ENCODE assay signal across 21 mouse cellular contexts in the genomic region with DNA sequence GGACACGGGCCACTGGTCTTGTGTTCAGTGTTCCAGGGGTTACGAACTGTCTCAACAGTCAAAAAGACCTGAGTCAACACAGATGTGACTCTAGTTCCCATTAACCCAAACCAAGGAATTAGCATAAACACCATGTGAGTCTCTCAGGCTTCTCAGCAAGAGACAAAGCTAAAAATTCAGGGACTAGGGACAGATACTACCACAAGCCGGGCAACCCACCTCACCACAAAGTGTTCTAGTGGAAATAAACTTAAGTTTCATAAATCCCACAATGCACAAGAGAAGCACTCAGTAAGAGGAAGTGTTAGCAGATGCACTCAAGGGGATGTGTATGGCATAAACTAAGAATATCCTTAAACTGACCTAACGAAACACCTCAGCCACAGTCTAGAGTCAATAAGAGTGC. TPM values are rescaled to one million over a fixed set of nuclear protein-coding genes. Genes with fewer than 3 reads are reported as not detected.
DNase-seq lines count a peak whose midpoint lies in the region; ATAC-seq and TF ChIP-seq lines count a peak whose summit lies in the region.
"Had no signal": no experiment of that assay in that cellular context is flagged by ENCODE, and none has a peak within 500 bp of the region (broad histone marks: within the 10 kb centered on the region; RNA-seq: fewer than 3 reads in every experiment).

No protein-coding gene starts in this region.

- no peak overlapping the region for H3K9ac ChIP-seq in liver, adult 2 months (ENCODE audit: low read depth, low read length)
- H3K9ac ChIP-seq in forebrain, embryonic 11.5 days (ENCODE audit: low read length) = no peak overlapping the region
- H3K9ac ChIP-seq: hindbrain, embryonic 15.5 days had no signal

- H3K27me3 ChIP-seq in liver, adult 2 months (ENCODE audit: control insufficient read depth, insufficient read depth, low read length) = no peaks in the 10 kb centered on the region
- no peaks in the 10 kb centered on the region for H3K27me3 ChIP-seq in forebrain, embryonic 11.5 days (ENCODE audit: control insufficient read depth, insufficient read depth, low read length)
- H3K27me3 ChIP-seq: hindbrain, embryonic 15.5 days had no signal

- WGBS in liver, adult 2 months = 79% methylated on average over 4 of the region's 4 CpGs
- WGBS in forebrain, embryonic 11.5 days = 84% methylated on average over 4 of the region's 4 CpGs

- no peak for TF ChIP-seq POLR2A in liver, adult 2 months (IDR thresholded peaks at IDR 0.05; ENCODE audit: extremely low read depth, insufficient read depth, low read length)

- no peaks in the 10 kb centered on the region for H3K79me2 ChIP-seq in liver, adult 2 months (ENCODE audit: control insufficient read depth, insufficient read depth, low read length)

- peak; percentile 37 for DNase-seq in liver, adult 2 months (ENCODE audit: extremely low read depth, low read depth, low spot score)
- DNase-seq in liver = no peak
- peak; percentile 53 to 61 for DNase-seq in B cell, adult 2 months
- DNase-seq in monocyte, adult 2 months (ENCODE audit: low read depth in 1 of 2, low spot score in 2 of 2) = peak; percentile 36 to 63
- DNase-seq in forebrain, embryonic 11.5 days (ENCODE audit: low spot score) = no peak
- no peak for DNase-seq in embryo, embryonic 11 days
- DNase-seq: cerebellum, adult 9-11 months; kidney, adult 8-10 months; thymus, postnatal 4 days had no signal

- TF ChIP-seq CTCF in liver, adult 2 months (IDR thresholded peaks at IDR 0.05; ENCODE audit: low read depth, low read length) = no peak

- H3K27ac ChIP-seq in liver, adult 2 months (replicated peaks; ENCODE audit: insufficient read depth, low read depth, low read length) = 0 out of 2 replicates have a peak overlapping the region, but pooled peaks have one; percentile 26
- H3K27ac ChIP-seq in forebrain, embryonic 11.5 days (ENCODE audit: low read depth, low read length) = no peak overlapping the region
- H3K27ac ChIP-seq: hindbrain, embryonic 15.5 days had no signal

- no peak overlapping the region for H3K4me2 ChIP-seq in forebrain, embryonic 11.5 days (ENCODE audit: low read depth, low read length, severe bottlenecking)
- H3K4me2 ChIP-seq: hindbrain, embryonic 15.5 days had no signal

- H3K4me3 ChIP-seq in liver, adult 2 months (ENCODE audit: insufficient read depth, low read depth, low read length) = no peak overlapping the region
- no peak overlapping the region for H3K4me3 ChIP-seq in forebrain, embryonic 11.5 days (ENCODE audit: low read depth, low read length)
- H3K4me3 ChIP-seq: hindbrain, embryonic 15.5 days had no signal

- H3K9me3 ChIP-seq in forebrain, embryonic 11.5 days (ENCODE audit: control insufficient read depth, low read length) = no peaks in the 10 kb centered on the region
- H3K9me3 ChIP-seq: hindbrain, embryonic 15.5 days had no signal

- no peaks in the 10 kb centered on the region for H3K36me3 ChIP-seq in liver, adult 2 months (ENCODE audit: control insufficient read depth, insufficient read depth, low read length)
- no peaks in the 10 kb centered on the region for H3K36me3 ChIP-seq in forebrain, embryonic 11.5 days (ENCODE audit: control insufficient read depth, insufficient read depth, low read length)
- H3K36me3 ChIP-seq: hindbrain, embryonic 15.5 days had no signal

- ATAC-seq in common myeloid progenitor, adult 5-6 weeks (replicated peaks; ENCODE audit: low read depth, poor library complexity, severe bottlenecking) = peak; percentile 92
- no peak for ATAC-seq in forebrain, embryonic 11.5 days (replicated peaks; ENCODE audit: low FRiP score)
- ATAC-seq: activated CD4-positive, CD25-positive, alpha-beta regulatory T cell, adult 4 months; CD4-positive, CD25-positive, alpha-beta regulatory T cell, adult 4 months had no signal

- peaks cover 5% of the 10 kb centered on the region; the same call in 1 of the 2 replicates for H3K4me1 ChIP-seq in liver, adult 2 months (ENCODE audit: control insufficient read depth, insufficient read depth, low read length)
- H3K4me1 ChIP-seq in forebrain, embryonic 11.5 days (replicated peaks; ENCODE audit: control insufficient read depth, insufficient read depth, low read length) = no peaks in the 10 kb centered on the region
- H3K4me1 ChIP-seq: hindbrain, embryonic 15.5 days had no signal

RNA-seq across cellular contexts. Expression of a gene that starts 7.3 kb away (rescaled TPM):
- not detected in 2 replicates for total RNA-seq in liver, adult 2 months (2014; rRNA removed)
- not detected in 2 replicates for polyA plus RNA-seq in liver, adult 2 months (2012; rRNA removed)
- not detected in 2 replicates for total RNA-seq in common myeloid progenitor, adult 5-6 weeks (2017)
- polyA plus RNA-seq in forebrain, embryonic 11.5 days (2014; fragmentation: Nextera tagmentation; extraction: Ambion mirVana) = not detected in 2 replicates
- total RNA-seq: adrenal gland, postnatal 4 days; layer of hippocampus, adult 18-20 months had no signal
- polyA plus RNA-seq: CD4-positive, CD25-positive, alpha-beta regulatory T cell, adult 4 months; embryonic facial prominence, embryonic 11.5 days; frontal cortex, adult 2 months; gonadal fat pad, adult 2 months; heart, embryonic 16.5 days; hindbrain, embryonic 15.5 days; limb, embryonic 14.5 days; stomach, embryonic 16.5 days had no signal

RNA-seq across cellular contexts. Expression of a gene that starts 17.8 kb away (rescaled TPM):
- not detected in 2 replicates for total RNA-seq in liver, adult 2 months (2014; rRNA removed)
- not detected in 2 replicates for polyA plus RNA-seq in liver, adult 2 months (2012; rRNA removed)
- total RNA-seq in common myeloid progenitor, adult 5-6 weeks (2017) = not detected in 2 replicates
- not detected in 2 replicates for polyA plus RNA-seq in forebrain, embryonic 11.5 days (2014; fragmentation: Nextera tagmentation; extraction: Ambion mirVana)
- total RNA-seq: adrenal gland, postnatal 4 days; layer of hippocampus, adult 18-20 months had no signal
- polyA plus RNA-seq: activated CD4-positive, CD25-positive, alpha-beta regulatory T cell, adult 4 months; CD4-positive, CD25-positive, alpha-beta regulatory T cell, adult 4 months; embryonic facial prominence, embryonic 11.5 days; frontal cortex, adult 2 months; gonadal fat pad, adult 2 months; heart, embryonic 16.5 days; hindbrain, embryonic 15.5 days; limb, embryonic 14.5 days; stomach, embryonic 16.5 days had no signal

RNA-seq across cellular contexts. Expression of a gene that starts 25.6 kb away (rescaled TPM):
- 27.1 and 30.9 TPM in 2 replicates for total RNA-seq in liver, adult 2 months (2014; rRNA removed)
- polyA plus RNA-seq in liver, adult 2 months (2012; rRNA removed) = 6.1 and 7.4 TPM in 2 replicates
- 27.4 and 39.1 TPM in 2 replicates for total RNA-seq in common myeloid progenitor, adult 5-6 weeks (2017)
- 0.28 and 0.41 TPM in 2 replicates for polyA plus RNA-seq in forebrain, embryonic 11.5 days (2014; fragmentation: Nextera tagmentation; extraction: Ambion mirVana)

RNA-seq across cellular contexts. Expression of a gene that starts 47.9 kb away (rescaled TPM):
- not detected in 2 replicates for total RNA-seq in liver, adult 2 months (2014; rRNA removed)
- not detected in 2 replicates for polyA plus RNA-seq in liver, adult 2 months (2012; rRNA removed)
- total RNA-seq in common myeloid progenitor, adult 5-6 weeks (2017) = not detected in 2 replicates
- not detected in 2 replicates for polyA plus RNA-seq in forebrain, embryonic 11.5 days (2014; fragmentation: Nextera tagmentation; extraction: Ambion mirVana)
- total RNA-seq: adrenal gland, postnatal 4 days; layer of hippocampus, adult 18-20 months had no signal
- polyA plus RNA-seq: activated CD4-positive, CD25-positive, alpha-beta regulatory T cell, adult 4 months; embryonic facial prominence, embryonic 11.5 days; frontal cortex, adult 2 months; gonadal fat pad, adult 2 months; heart, embryonic 16.5 days; hindbrain, embryonic 15.5 days; limb, embryonic 14.5 days; stomach, embryonic 16.5 days had no signal

Comparison
In these comparisons a context has a peak if more than half of its experiments do, and no peak if none do; other contexts are left out.
1. DNase-seq: peak in liver, adult 2 months (single experiment), B cell, adult 2 months (2 of 2) and monocyte, adult 2 months (2 of 2); none in liver (single experiment), forebrain, embryonic 11.5 days (single experiment) and embryo, embryonic 11 days (single experiment).